Comparison of ENCODE assay signal across 8 mouse cellular contexts in the genomic region with DNA sequence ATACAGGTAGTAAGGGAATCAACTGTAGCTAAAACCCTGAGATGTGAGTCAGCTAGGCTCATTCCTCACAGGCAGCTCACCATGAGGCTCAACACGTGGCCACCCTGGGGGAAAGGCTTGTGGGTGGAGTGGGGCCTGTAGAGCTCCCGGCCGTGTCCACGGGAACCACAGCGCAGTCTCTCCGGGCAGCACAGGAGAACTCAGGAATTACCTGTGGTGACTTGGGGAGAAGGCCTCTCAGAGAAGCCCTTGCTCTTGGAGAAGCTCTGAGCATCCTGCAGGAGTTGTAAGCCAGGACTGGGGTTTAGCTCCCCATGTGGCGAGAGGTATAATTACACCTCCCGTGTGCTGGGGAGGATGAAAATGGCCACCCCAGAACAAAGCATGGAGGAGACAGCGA. TPM values are rescaled to one million over a fixed set of nuclear protein-coding genes. Genes with fewer than 3 reads are reported as not detected.
DNase-seq lines count a peak whose midpoint lies in the region; ATAC-seq and TF ChIP-seq lines count a peak whose summit lies in the region.

No protein-coding gene starts in this region.

- peak; percentile 30; the same call in 1 of the 2 replicates for ATAC-seq in heart, embryonic 16.5 days (replicated peaks; ENCODE audit: extremely low read depth, insufficient read depth, low FRiP score)
- ATAC-seq in midbrain, embryonic 12.5 days (ENCODE audit: low FRiP score, low read depth) = peak; percentile 19; the same call in 1 of the 2 replicates

- WGBS in embryonic facial prominence, embryonic 10.5 days = 28% methylated on average over 9 of the region's 9 CpGs
- WGBS in heart, embryonic 16.5 days = 17% methylated on average over 9 of the region's 9 CpGs
- 26% methylated on average over 9 of the region's 9 CpGs for WGBS in midbrain, embryonic 12.5 days

- no peaks in the 10 kb centered on the region for H3K27me3 ChIP-seq in testis, adult 2 months (ENCODE audit: control insufficient read depth, insufficient read depth, low read length)
- H3K27me3 ChIP-seq in embryonic facial prominence, embryonic 10.5 days (replicated peaks; ENCODE audit: low read depth, poor library complexity, severe bottlenecking) = no peaks in the 10 kb centered on the region
- no peaks in the 10 kb centered on the region for H3K27me3 ChIP-seq in heart, embryonic 16.5 days (ENCODE audit: control insufficient read depth, insufficient read depth, low read length)
- H3K27me3 ChIP-seq in midbrain, embryonic 12.5 days = peaks cover 15% of the 10 kb centered on the region; the same call in 1 of the 2 replicates

- no peak overlapping the region for H3K4me2 ChIP-seq in heart, embryonic 16.5 days (ENCODE audit: low read depth, low read length)
- no peak overlapping the region for H3K4me2 ChIP-seq in midbrain, embryonic 12.5 days (replicated peaks)

- peak; percentile 78; the same call in 1 of the 2 replicates for TF ChIP-seq CTCF in testis, adult 2 months (IDR thresholded peaks at IDR 0.05; ENCODE audit: control insufficient read depth, insufficient read depth, insufficient replicate concordance, low read depth, low read length)

- no peak overlapping the region for H3K9ac ChIP-seq in heart, embryonic 16.5 days (ENCODE audit: low read length)
- H3K9ac ChIP-seq in midbrain, embryonic 12.5 days (replicated peaks) = no peak overlapping the region

- DNase-seq in testis, postnatal 14 days (ENCODE audit: low spot score) = no peak
- peak; percentile 73 for DNase-seq in adrenal gland, postnatal 10 days
- DNase-seq in embryonic facial prominence, embryonic 10.5 days (ENCODE audit: low spot score) = peak; percentile 74
- peak; percentile 62 to 66 for DNase-seq in left cerebral cortex, postnatal 14 days (ENCODE audit: low spot score in 2 of 2)
- no peak for DNase-seq in yolk sac, embryonic 10.5 days (ENCODE audit: low spot score)

- intact Hi-C loops in left cerebral cortex, postnatal 14 days (cut with DNase I) = no loop called here

- TF ChIP-seq POLR2A in testis, adult 2 months (IDR thresholded peaks at IDR 0.05; ENCODE audit: control insufficient read depth, low read depth, low read length) = no peak

- no peaks in the 10 kb centered on the region for H3K9me3 ChIP-seq in embryonic facial prominence, embryonic 10.5 days
- no peaks in the 10 kb centered on the region for H3K9me3 ChIP-seq in heart, embryonic 16.5 days (replicated peaks; ENCODE audit: control insufficient read depth, low read length)
- no peaks in the 10 kb centered on the region for H3K9me3 ChIP-seq in midbrain, embryonic 12.5 days

- no peak overlapping the region for H3K4me3 ChIP-seq in testis, adult 2 months (ENCODE audit: control insufficient read depth, low read depth, low read length)
- H3K4me3 ChIP-seq in embryonic facial prominence, embryonic 10.5 days = no peak overlapping the region
- H3K4me3 ChIP-seq in heart, embryonic 16.5 days (ENCODE audit: low read length) = no peak overlapping the region
- H3K4me3 ChIP-seq in midbrain, embryonic 12.5 days = no peak overlapping the region

- H3K27ac ChIP-seq in testis, adult 2 months (ENCODE audit: control insufficient read depth, insufficient read depth, low read depth, low read length) = no peak overlapping the region
- peak overlapping the region; percentile 82 for H3K27ac ChIP-seq in embryonic facial prominence, embryonic 10.5 days (replicated peaks)
- peak overlapping the region; percentile 90 for H3K27ac ChIP-seq in heart, embryonic 16.5 days (ENCODE audit: low read length)
- H3K27ac ChIP-seq in midbrain, embryonic 12.5 days (replicated peaks) = no peak overlapping the region

- peaks cover 14% of the 10 kb centered on the region for H3K4me1 ChIP-seq in testis, adult 2 months (ENCODE audit: control insufficient read depth, insufficient read depth, low read length)
- peaks cover 25% of the 10 kb centered on the region for H3K4me1 ChIP-seq in embryonic facial prominence, embryonic 10.5 days
- peaks cover 18% of the 10 kb centered on the region for H3K4me1 ChIP-seq in heart, embryonic 16.5 days (ENCODE audit: control insufficient read depth, insufficient read depth, low read length)
- H3K4me1 ChIP-seq in midbrain, embryonic 12.5 days = 0 out of 2 replicates have a peak, but pooled peaks cover 6% of the 10 kb centered on the region

- no peaks in the 10 kb centered on the region for H3K36me3 ChIP-seq in testis, adult 2 months (ENCODE audit: control insufficient read depth, insufficient read depth, low read length)
- no peaks in the 10 kb centered on the region for H3K36me3 ChIP-seq in embryonic facial prominence, embryonic 10.5 days (replicated peaks)
- no peaks in the 10 kb centered on the region for H3K36me3 ChIP-seq in heart, embryonic 16.5 days (ENCODE audit: control insufficient read depth, insufficient read depth)
- no peaks in the 10 kb centered on the region for H3K36me3 ChIP-seq in midbrain, embryonic 12.5 days

RNA-seq across cellular contexts. Expression of a gene that starts 25.7 kb away (rescaled TPM):
- 7.8 and 9.1 TPM in 2 replicates for polyA plus RNA-seq in testis, adult 2 months (2012; rRNA removed)
- total RNA-seq in adrenal gland, postnatal 10 days (2021) = 10 to 100 TPM; 11.7 to 44.5 TPM
- 6.5 and 6.8 TPM in 2 replicates for polyA plus RNA-seq in embryonic facial prominence, embryonic 10.5 days (2016; fragmentation: Nextera tagmentation; extraction: Ambion mirVana)
- polyA plus RNA-seq in heart, embryonic 16.5 days (2015; fragmentation: Nextera tagmentation; extraction: Ambion mirVana) = 33.6 and 34.3 TPM in 2 replicates
- total RNA-seq in left cerebral cortex, postnatal 14 days (2021) = 10 to 100 TPM; 11.9 to 12.5 TPM
- 8.7 and 11.8 TPM in 2 replicates for polyA plus RNA-seq in midbrain, embryonic 12.5 days (2016; fragmentation: Nextera tagmentation; extraction: Ambion mirVana)

RNA-seq across cellular contexts. Expression of a gene that starts 37.5 kb away (rescaled TPM):
- 177 TPM in 2 replicates for polyA plus RNA-seq in testis, adult 2 months (2012; rRNA removed)
- total RNA-seq in adrenal gland, postnatal 10 days (2021) = 10 to 100 TPM; 14.5 to 16.5 TPM
- 82.7 and 83.1 TPM in 2 replicates for polyA plus RNA-seq in embryonic facial prominence, embryonic 10.5 days (2016; fragmentation: Nextera tagmentation; extraction: Ambion mirVana)
- polyA plus RNA-seq in heart, embryonic 16.5 days (2015; fragmentation: Nextera tagmentation; extraction: Ambion mirVana) = 27.5 and 30.0 TPM in 2 replicates
- 10 to 100 TPM; 19.7 to 20.1 TPM for total RNA-seq in left cerebral cortex, postnatal 14 days (2021)
- polyA plus RNA-seq in midbrain, embryonic 12.5 days (2016; fragmentation: Nextera tagmentation; extraction: Ambion mirVana) = 61.7 and 62.0 TPM in 2 replicates

RNA-seq across cellular contexts. Expression of a gene that starts 54.8 kb away (rescaled TPM):
- polyA plus RNA-seq in testis, adult 2 months (2012; rRNA removed) = 76.7 and 104 TPM in 2 replicates
- 100 to 1,000 TPM; 271 to 285 TPM for total RNA-seq in adrenal gland, postnatal 10 days (2021)
- 349 and 359 TPM in 2 replicates for polyA plus RNA-seq in embryonic facial prominence, embryonic 10.5 days (2016; fragmentation: Nextera tagmentation; extraction: Ambion mirVana)
- polyA plus RNA-seq in heart, embryonic 16.5 days (2015; fragmentation: Nextera tagmentation; extraction: Ambion mirVana) = 286 and 289 TPM in 2 replicates
- 100 to 1,000 TPM; 145 to 157 TPM for total RNA-seq in left cerebral cortex, postnatal 14 days (2021)
- polyA plus RNA-seq in midbrain, embryonic 12.5 days (2016; fragmentation: Nextera tagmentation; extraction: Ambion mirVana) = 305 and 308 TPM in 2 replicates

RNA-seq across cellular contexts. Expression of a gene that starts 59.2 kb away (rescaled TPM):
- polyA plus RNA-seq in testis, adult 2 months (2012; rRNA removed) = 1.0 and 1.6 TPM in 2 replicates
- 1 to 10 TPM; 5.4 to 6.4 TPM for total RNA-seq in adrenal gland, postnatal 10 days (2021)
- 6.5 and 6.7 TPM in 2 replicates for polyA plus RNA-seq in embryonic facial prominence, embryonic 10.5 days (2016; fragmentation: Nextera tagmentation; extraction: Ambion mirVana)
- 1.4 TPM in 2 replicates for polyA plus RNA-seq in heart, embryonic 16.5 days (2015; fragmentation: Nextera tagmentation; extraction: Ambion mirVana)
- 100 to 1,000 TPM; 120 to 135 TPM for total RNA-seq in left cerebral cortex, postnatal 14 days (2021)
- polyA plus RNA-seq in midbrain, embryonic 12.5 days (2016; fragmentation: Nextera tagmentation; extraction: Ambion mirVana) = 8.8 and 9.3 TPM in 2 replicates

Comparison
In these comparisons a context has a peak if more than half of its experiments do, and no peak if none do; other contexts are left out.
1. H3K27ac ChIP-seq: peak in embryonic facial prominence, embryonic 10.5 days (single experiment) and heart, embryonic 16.5 days (single experiment); none in testis, adult 2 months (single experiment) and midbrain, embryonic 12.5 days (single experiment).
2. DNase-seq: peak in adrenal gland, postnatal 10 days (single experiment), embryonic facial prominence, embryonic 10.5 days (single experiment) and left cerebral cortex, postnatal 14 days (2 of 2); none in testis, postnatal 14 days (single experiment) and yolk sac, embryonic 10.5 days (single experiment).